Mouse (Mus musculus): Measurements from ENCODE around the gene Sv2c.

DNA sequence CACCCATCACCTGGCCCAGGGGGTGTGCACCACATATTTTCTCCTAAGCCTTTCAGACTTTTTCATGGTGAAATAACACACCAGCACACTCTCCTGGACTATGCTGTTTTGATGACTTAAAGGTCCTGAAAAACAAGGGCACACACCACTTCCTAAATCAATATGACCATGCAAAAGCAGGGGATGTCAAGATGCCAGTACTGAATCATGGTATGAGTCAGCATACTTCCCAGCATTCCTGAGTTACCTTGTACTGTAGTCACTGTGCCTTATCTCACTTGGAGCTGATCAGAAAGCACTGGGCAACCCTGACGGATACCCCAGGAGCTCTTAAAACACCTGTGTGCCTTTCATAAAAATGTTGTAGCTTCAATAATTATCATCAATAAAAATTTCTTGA lies 92.8 kb downstream of the Sv2c start:
- TF ChIP-seq CTCF (IDR thresholded peaks at IDR 0.05; ENCODE audit: low read depth): no peak
- no peak for TF ChIP-seq EP300 (IDR thresholded peaks at IDR 0.05; ENCODE audit: low read depth)

Measured in liver, embryonic 14.5 days (tissue).